Mouse (Mus musculus) R1 (cell line): Measurements from ENCODE around the gene Fam193a.
A peak's percentile ranks its signal among the peaks of the same experiment; 100 is the strongest.

Source experiments
- DNase-seq: peaks from one replicate; pipeline ENCODE4 v3.0.0-alpha.2; 2018; ENCODE audit warnings: low read depth, low spot score

The Fam193a gene

DNA sequence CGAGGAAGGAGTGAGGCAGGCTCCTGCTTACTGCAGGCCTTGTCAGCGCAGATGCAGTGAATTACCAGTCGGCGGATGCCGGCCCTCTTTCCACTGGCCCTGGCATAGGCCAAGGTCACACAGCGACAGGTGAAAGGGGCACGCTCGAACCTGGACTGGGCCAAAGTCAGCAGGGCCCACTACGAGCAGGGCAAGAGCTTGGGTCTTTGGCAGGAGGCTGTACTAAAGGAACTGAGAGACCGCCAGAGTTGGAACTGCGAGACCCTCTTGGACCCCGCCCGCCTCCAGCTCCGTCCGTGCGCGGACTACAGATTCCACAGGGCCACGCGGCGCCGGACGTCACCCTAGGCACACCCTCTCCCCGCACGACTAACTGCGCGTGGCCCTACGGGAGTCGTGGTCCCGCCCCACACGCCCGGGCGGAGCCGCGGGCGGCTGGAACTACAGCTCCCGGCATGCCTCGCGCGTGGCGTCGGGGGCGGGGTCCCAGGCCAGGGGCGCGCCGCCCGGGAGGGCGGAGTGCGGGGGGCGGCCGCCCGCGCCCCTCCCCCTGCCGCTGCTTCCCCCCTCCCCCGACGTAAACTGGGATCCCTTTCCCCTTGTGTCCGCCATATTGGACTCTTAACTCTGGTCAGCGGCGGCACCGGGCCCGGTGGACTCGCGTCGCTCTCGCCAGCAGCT, at the start of gene Fam193a:
Gene Fam193a, plus strand, starts transcription at position 593 of the 681 bp plus-strand sequence.
- peak; percentile 93 for DNase-seq

DNA sequence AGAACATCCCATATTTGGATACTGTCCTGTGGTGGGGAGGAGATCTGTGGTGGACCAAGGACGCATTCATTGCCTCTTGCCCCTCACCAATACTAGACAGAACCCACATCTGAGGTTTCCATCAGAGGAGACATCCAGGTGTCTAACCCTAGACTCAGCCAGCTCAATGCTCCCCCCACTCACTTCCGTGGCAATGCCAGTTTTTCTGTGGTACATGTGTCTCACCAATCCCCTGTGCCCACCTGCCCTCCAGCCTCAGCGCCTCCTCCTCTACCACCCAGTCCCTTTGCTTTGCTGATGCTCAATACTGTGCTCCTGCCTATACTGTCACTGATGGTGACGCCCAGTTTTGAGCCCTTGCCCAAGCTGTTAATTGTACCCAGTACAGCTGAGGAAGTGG, 48.5 kb upstream of the Fam193a start:
- DNase-seq: no peak

- DNase-seq: no peak
Observed at GRCm38 (mm10) chr5:34325286-34325685, 44.4 kb upstream of the Fam193a start.

- peak; percentile 69 for DNase-seq
Observed at GRCm38 (mm10) chr5:34326249-34326691, 43.5 kb upstream of the Fam193a start.

DNA sequence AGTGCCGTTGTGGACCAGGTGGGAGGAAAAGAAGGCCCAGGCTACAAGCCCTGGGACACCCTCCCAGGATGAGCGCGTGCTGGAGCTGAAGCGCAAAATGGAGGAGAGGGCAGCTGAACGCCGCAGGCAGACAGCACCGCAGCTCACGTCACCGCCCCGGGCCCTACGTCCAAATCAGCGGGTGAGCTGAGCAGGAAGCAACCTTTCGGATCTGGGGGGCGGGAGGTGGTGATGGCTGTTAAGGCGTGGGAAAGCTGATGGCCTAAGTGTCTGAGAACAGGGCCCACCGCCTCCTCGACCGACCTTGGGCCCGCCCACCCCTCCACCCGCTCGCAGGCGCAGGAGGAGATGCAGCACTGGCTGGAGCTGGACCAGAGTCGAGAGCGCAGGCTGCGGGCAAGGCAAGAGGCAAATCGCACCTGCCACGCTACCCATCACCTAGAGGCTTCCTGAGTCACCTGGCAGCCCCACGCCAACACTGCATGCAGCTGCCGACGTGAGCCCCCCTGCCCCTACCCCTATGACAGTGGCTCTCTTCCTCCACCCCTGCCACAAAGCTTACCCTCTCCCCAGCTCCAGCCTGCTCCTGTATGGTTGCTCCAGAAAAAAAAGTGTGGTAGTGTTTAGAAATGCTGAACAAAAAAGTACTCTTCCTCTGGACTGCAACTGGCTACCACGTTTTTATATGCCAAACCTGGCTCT, 42.7 kb upstream of the Fam193a start:
- peak; percentile 80 for DNase-seq

DNA sequence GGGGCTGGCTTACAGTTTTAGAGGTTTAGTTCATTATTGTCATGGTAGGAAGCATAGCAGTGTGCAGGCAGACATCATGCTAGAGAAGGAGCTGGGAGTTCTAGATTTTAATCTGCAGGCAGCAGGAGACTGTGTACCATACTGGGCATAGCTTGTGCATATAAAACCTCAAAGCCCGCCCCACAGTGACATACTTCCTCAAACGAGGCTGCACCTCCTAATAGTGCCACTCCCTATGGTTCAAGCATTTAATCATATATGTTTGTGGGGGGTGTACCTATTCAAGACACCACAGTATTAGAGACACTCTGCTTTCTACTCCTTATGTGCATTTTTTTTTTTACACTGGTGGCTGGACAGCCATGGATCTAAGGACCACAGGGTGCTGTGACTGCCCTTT, 39.6 kb upstream of the Fam193a start:
- no peak for DNase-seq

GRCm38 (mm10) chr5:34334081-34334480, 35.7 kb upstream of the Fam193a start:
- DNase-seq: no peak

DNA sequence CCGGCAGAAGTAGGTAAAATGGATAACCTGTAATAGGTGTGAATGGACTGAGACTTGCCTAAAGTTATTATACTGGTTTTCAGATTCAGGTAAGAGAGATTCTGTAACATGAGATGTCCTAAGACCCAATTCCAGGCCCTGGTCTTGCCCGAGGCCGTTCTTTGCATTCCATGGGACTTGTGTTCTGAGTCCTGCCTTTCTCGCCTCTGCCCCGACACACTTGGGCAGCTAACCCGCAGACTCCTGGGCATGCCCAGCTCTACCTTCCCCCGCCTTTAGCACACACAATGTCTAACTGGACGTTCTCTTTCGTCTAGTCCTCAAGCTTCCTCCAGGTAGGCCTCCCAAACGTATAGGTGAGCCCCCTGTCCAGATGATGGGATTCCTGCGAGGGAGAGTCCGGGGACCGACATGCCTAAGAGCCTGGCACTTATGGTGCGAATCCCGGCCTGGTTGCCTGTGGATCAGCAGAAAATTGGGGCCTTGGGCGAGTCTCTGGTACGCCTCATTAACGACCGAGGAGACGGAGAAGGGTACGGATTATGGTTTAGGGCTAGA, 34.1 kb upstream of the Fam193a start:
- DNase-seq: peak; percentile 81

DNA sequence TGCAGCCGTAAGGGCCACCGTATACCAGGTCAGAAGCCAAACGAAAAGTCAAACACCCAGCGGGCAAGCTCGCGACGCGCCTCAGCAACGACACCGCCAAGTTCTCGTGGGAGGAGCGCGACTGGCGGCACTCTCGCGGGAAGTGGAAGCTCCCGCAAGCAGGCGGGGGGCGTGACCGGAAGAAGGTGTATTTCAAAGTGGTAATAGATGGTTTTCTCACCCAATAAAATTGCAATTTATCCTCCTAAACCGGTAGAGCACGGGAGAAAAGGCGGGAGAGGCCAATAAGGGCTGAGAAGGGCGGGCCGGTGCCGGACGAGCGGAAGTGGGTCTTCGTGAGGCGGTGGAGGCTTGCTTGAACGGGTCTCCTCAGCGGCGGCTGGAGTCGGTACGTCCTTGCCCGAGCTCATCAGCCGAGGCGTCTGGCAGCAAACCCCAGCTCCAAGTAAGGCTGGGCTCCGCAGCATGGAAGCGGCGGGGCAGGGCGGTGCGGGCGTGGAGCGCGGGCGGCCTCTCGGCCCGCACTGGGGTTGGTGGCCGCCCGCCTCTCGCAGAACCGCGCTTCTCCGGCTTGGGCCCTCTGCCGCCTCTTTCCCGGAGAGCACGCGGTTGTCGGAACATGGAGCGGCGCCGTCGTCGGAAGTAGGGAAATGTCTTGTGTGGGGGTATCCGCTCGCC, 33.5 kb upstream of the Fam193a start, which contains the start of gene Rnf4:
Gene Rnf4, plus strand, starts transcription at position 193 of the 678 bp plus-strand sequence.
- DNase-seq: peak; percentile 99

- peak; percentile 90 for DNase-seq
Observed at GRCm38 (mm10) chr5:34336775-34337450, 32.8 kb upstream of the Fam193a start.

DNA sequence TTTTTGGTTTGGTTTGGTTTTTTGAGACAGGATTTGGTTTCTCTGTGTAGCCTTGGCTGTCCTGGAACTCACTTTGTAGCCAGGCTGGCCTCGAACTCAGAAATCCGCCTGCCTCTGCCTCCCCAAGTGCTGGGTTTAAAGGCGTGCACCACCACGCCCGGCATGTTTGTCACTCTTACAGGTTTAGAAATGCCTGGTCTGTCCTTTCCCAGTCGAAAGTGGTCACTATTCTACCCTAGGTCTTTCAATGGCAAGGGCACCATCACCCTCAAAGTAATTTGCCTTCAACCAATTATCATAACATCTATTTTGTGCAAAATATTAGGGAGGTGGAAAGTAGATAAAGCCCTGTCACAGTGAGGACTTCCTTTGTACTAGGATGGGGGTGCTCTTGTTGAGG, 29.5 kb upstream of the Fam193a start:
- no peak for DNase-seq

GRCm38 (mm10) chr5:34352084-34352631, 17.6 kb upstream of the Fam193a start:
- no peak for DNase-seq

- no peak for DNase-seq
Observed at GRCm38 (mm10) chr5:34360261-34360660, 9.5 kb upstream of the Fam193a start.

DNA sequence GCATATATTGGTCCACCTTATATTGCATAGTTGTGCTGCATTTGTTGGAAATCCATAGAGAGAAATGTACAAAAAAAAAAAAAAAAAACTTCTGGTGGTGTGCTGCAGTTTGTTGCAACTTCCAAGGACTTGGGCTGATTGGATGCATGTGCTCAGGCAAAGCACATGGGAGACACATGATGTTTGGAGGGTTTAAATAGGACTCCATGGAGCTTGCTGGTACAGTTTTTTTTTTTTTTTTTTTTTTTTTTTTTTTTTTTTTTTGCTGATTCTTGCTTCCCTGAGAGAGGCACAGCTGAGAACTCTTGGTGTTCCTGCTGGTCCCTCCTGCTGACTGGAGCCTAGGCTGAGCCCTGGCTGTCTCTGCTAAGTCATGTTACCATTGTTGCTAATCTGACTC, 6.6 kb upstream of the Fam193a start:
- no peak for DNase-seq

GRCm38 (mm10) chr5:34368551-34369290, 1.0 kb upstream of the Fam193a start:
- no peak for DNase-seq

DNA sequence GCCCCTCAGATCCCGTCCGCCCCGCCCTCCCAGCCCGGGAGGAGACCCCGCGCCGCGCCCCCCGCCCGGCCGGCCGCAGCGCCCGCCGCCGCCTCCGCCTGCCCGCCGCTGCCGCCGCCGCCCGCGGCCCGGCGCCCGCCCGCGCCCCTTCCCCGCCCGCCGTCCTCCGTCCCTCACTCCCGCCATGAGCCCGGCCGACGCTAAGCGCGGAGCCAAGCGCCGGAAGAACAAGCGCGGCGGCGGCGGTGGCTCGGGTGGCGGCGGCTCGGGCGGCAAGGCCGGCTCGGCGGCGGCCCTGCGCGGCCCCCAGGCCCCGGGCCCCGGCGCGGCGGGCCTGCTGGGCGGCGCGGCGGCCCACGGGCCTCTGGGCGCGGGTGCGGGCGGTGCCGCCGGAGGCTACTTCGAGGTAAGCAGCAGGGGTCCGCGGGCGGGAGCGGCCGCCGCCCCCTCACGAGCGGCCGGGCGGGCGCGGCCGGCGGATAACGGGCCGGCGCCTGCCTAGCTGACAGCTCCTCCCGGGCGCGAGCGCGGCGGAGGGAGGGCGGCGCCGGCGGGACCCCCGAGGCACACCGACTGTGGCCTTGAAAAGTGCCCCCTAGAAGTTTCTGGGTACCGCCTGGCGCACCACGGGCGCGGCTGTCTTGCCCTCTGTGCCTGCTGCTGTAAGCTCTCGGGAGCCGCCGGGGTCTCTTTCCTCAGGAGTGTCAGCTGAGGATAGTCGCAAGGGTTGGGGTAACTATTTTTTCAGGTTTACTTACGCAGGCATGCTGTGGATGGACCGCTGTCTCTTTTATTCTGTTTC, 490 bp downstream of the Fam193a start:
- DNase-seq: peak; percentile 48

DNA sequence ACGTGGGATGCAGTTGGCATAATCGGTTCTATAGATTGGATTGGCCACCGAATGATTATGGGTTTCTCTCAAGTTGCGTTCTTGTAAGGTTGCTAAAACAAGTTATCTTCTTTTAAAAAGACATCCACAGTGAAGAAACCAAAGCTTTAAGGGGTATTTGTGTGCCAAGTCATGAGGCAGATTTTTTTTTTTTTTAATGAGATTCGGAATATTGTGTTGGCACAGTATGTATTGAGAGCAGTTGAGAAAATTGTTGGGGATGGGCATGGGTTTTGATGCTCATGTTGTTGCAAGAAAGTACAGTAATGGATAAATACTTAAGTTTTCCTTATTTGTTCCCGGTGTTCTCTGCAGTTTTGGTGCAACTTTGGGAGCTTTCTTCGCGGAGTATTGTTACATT, 1.1 kb downstream of the Fam193a start:
- no peak for DNase-seq

DNA sequence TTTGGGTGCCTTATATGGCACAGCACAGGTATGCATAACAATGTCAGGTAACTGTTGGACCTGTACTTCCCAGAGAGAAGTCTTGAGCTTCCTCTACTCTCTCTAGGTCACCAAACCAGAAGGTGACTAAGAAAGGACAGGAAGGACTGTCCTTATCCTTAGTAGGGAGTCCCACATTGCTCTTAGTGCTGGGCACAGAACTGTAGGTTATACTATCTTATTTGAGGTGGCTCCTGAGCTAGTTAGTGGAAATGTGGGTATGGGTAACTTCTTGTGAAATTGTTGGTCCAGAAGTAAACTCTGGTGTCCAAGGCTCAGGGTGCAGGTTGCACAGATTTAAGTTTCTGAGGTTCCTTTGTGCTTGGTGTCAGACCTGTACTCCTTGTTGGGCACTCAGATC, 2.4 kb downstream of the Fam193a start:
- no peak for DNase-seq

DNA sequence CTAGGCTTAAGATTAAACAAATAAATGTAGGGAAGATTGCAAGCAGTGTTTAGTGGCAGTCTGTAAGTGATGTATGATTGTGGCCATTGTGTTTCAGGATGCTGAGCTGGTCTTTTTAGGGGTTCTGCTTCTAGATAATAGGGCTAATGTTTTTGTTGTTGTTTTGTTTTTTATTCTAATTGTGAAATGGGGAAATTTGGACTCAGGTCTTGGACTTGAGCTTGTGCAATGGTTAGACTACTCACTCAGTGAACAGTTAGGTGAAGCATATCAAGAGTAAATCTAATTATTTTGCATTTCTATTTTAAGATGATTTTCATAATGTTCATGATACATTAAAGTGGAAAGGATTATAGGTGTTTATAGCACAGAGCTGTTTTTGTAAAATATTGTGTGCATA, 2.8 kb downstream of the Fam193a start:
- DNase-seq: no peak

- DNase-seq: no peak
Observed at GRCm38 (mm10) chr5:34378787-34379186, 9.1 kb downstream of the Fam193a start.
